Mouse (Mus musculus) kidney, embryonic 15.5 days (tissue): ENCODE results near the gene Gnb2. TPM values are rescaled to one million over a fixed set of nuclear protein-coding genes. Genes with fewer than 3 reads are reported as not detected.

Experiments
- ATAC-seq: fragments of 200-750 bp; cut with Nextera tagmentation; replicated peaks from 2 replicates; pipeline ENCODE4 v1.8.0; 2017; ENCODE audit warnings: moderate TSS enrichment; ENCODE audit not compliant: low FRiP score
- H3K27ac ChIP-seq: fragments of 300-500 bp; sonication (generic); 2 replicates; pipeline ENCODE4 v1.5.1; 2015; ENCODE audit warnings: mild to moderate bottlenecking, inconsistent platforms
- H3K27me3 ChIP-seq: fragments of 300-500 bp; sonication (generic); 2 replicates; pipeline ENCODE4 v1.6.1; 2015; ENCODE audit warnings: inconsistent platforms
- H3K36me3 ChIP-seq: fragments of 300-500 bp; sonication (generic); 2 replicates; pipeline ENCODE4 v1.6.1; 2015; ENCODE audit warnings: inconsistent platforms
- H3K4me1 ChIP-seq: fragments of 300-500 bp; sonication (generic); 2 replicates; pipeline ENCODE4 v1.6.1; 2015; ENCODE audit warnings: inconsistent platforms
- H3K4me2 ChIP-seq: fragments of 300-500 bp; sonication (generic); 2 replicates; pipeline ENCODE4 v1.6.1; 2015; ENCODE audit warnings: moderate library complexity, mild to moderate bottlenecking, inconsistent platforms
- H3K4me3 ChIP-seq: fragments of 300-500 bp; sonication (generic); replicated peaks from 2 replicates; pipeline ENCODE4 v1.5.1; 2015; ENCODE audit warnings: mild to moderate bottlenecking, inconsistent platforms
- H3K9ac ChIP-seq: fragments of 300-500 bp; sonication (generic); 2 replicates; pipeline ENCODE4 v1.6.1; 2015; ENCODE audit warnings: mild to moderate bottlenecking, inconsistent platforms
- H3K9me3 ChIP-seq: fragments of 300-500 bp; sonication (generic); replicated peaks from 2 replicates; pipeline ENCODE4 v1.6.1; 2016; ENCODE audit warnings: inconsistent platforms
- WGBS: fragments of 180-500 bp; shearing (Covaris S2); methylation state at CpG from one replicate; pipeline ENCODE4 v1.1.7; 2015; ENCODE audit warnings: mixed read lengths; 5-methylcytosine and 5-hydroxymethylcytosine counted together
- polyA plus RNA-seq: library from polyadenylated mRNA; unstranded; fragments of >200 nt; fragmentation: Nextera tagmentation; extraction: Ambion mirVana; gene quantifications from 2 replicates; pipeline ENCODE4 v1.2.1, GENCODE M21; 2015

The Gnb2 gene
- polyA plus RNA-seq, 1 experiment from 2014 or later = 337 TPM

- Histone ChIP-seq H3K27ac (no peak overlapping the region), H3K4me1 (peaks cover 56% of the 10 kb centered on the region), H3K36me3 (peaks cover 18% of the 10 kb centered on the region), H3K4me3 (no peak overlapping the region), H3K27me3 (no peaks in the 10 kb centered on the region), H3K9ac (no peak overlapping the region), H3K9me3 (no peaks in the 10 kb centered on the region), H3K4me2 (no peak overlapping the region)
- no peak; the same call in 1 of the 2 replicates for ATAC-seq
- 79% methylated on average over 11 of the region's 11 CpGs for WGBS
These were observed 20.2 kb downstream of the Gnb2 start for GRCm38 (mm10) chr5:137512847-137513794.

- Histone ChIP-seq H3K27ac (no peak overlapping the region), H3K9me3 (no peaks in the 10 kb centered on the region), H3K4me3 (peak overlapping the region; percentile 85), H3K36me3 (peaks cover 7% of the 10 kb centered on the region; the same call in 1 of the 2 replicates), H3K27me3 (no peaks in the 10 kb centered on the region), H3K9ac (peak overlapping the region; percentile 95; the same call in 1 of the 2 replicates), H3K4me2 (peak overlapping the region; percentile 80), H3K4me1 (peaks cover 56% of the 10 kb centered on the region)
- no peak for ATAC-seq
- WGBS = 50% methylated on average over 3 of the region's 3 CpGs
These were observed 21.6 kb downstream of the Gnb2 start for GRCm38 (mm10) chr5:137511706-137512105.

- Histone ChIP-seq H3K4me1 (peaks cover 48% of the 10 kb centered on the region), H3K9me3 (no peaks in the 10 kb centered on the region), H3K9ac (peak overlapping the region; percentile 95), H3K36me3 (peaks cover 7% of the 10 kb centered on the region; the same call in 1 of the 2 replicates), H3K27ac (peak overlapping the region; percentile 84), H3K4me2 (peak overlapping the region; percentile 80), H3K27me3 (no peaks in the 10 kb centered on the region), H3K4me3 (peak overlapping the region; percentile 85)
- peak; percentile 40 for ATAC-seq
- WGBS = under 1% methylated on average over 41 of the region's 83 CpGs
These were observed 22.5 kb downstream of the Gnb2 start for GRCm38 (mm10) chr5:137510573-137511390.

DNA sequence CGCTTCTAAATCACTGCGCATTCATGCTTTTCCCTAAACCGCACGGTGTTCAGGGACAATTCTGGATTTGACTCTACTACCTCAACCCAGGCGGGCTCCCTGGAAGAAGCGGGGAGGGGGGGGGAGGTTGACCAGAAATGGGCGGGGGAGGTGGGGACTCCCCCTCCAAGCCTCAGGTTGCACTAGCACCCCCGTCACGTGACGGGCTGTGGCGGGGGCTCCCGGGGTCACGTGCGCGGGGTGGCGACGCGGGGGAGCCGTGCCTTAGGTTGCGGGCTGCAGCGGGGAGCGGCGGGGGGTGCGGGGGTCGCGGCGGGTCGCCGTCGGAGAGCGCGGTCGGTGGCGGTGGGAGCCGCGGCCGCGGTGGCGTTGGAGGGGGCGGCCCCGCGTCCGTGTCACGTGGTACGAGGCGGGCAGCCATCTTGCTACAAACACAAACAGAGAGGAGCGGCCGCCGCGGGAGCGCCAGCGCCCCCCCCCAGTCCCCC, 23.3 kb downstream of the Gnb2 start:
- ATAC-seq = peak; percentile 60
- 3% methylated on average over 33 of the region's 52 CpGs for WGBS
- H3K4me1 ChIP-seq = peaks cover 44% of the 10 kb centered on the region
- peak overlapping the region; percentile 95 for H3K9ac ChIP-seq
- peaks cover 7% of the 10 kb centered on the region; the same call in 1 of the 2 replicates for H3K36me3 ChIP-seq
- H3K4me2 ChIP-seq = peak overlapping the region; percentile 80
- no peaks in the 10 kb centered on the region for H3K9me3 ChIP-seq
- peak overlapping the region; percentile 85 for H3K4me3 ChIP-seq
- peak overlapping the region; percentile 84 for H3K27ac ChIP-seq
- no peaks in the 10 kb centered on the region for H3K27me3 ChIP-seq

DNA sequence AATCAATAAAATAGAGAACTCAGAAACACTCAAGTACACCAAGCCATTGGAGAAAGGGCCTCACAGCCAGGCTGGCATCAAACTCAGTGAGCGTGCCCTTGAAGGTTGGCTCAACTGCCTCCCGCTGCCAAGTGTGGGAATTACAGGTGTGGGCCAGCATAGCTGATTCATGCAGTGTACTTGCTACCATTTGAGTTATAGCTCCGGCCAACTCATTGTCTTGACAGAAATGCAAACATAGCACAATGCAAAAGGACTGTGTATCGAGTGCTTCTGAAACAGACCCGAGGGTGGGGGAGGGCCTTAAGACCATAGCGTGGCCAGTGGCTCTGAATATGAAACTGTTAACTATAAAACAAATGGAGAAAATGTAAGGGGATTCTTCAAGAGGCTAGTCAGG, 29.3 kb downstream of the Gnb2 start:
- peaks cover 15% of the 10 kb centered on the region for H3K36me3 ChIP-seq
- H3K4me2 ChIP-seq = no peak overlapping the region
- H3K4me1 ChIP-seq = peaks cover 17% of the 10 kb centered on the region
- H3K9me3 ChIP-seq = no peaks in the 10 kb centered on the region
- H3K4me3 ChIP-seq = no peak overlapping the region
- H3K27me3 ChIP-seq = no peaks in the 10 kb centered on the region
- H3K27ac ChIP-seq = no peak overlapping the region
- 78% methylated on average over 6 of the region's 6 CpGs for WGBS
- no peak for ATAC-seq
- no peak overlapping the region for H3K9ac ChIP-seq

- H3K9ac ChIP-seq = peak overlapping the region; percentile 56
- H3K9me3 ChIP-seq = no peaks in the 10 kb centered on the region
- peaks cover 15% of the 10 kb centered on the region for H3K36me3 ChIP-seq
- peaks cover 17% of the 10 kb centered on the region for H3K4me1 ChIP-seq
- ATAC-seq = peak; percentile 89
- peak overlapping the region; percentile 76 for H3K4me2 ChIP-seq
- peak overlapping the region; percentile 100 for H3K27ac ChIP-seq
- H3K27me3 ChIP-seq = no peaks in the 10 kb centered on the region
- peak overlapping the region; percentile 86 for H3K4me3 ChIP-seq
- WGBS = under 1% methylated on average over 30 of the region's 30 CpGs
These were observed 30.6 kb downstream of the Gnb2 start for GRCm38 (mm10) chr5:137502667-137503110.

GRCm38 (mm10) chr5:137501709-137502666, 31.3 kb downstream of the Gnb2 start, which contains the start of gene Pop7:
Pop7 (minus strand) TSS chr5:137502518.
- peak within 1 kb of the TSS; percentile 75 for H3K9ac ChIP-seq
- no peaks in the 10 kb centered on the region for H3K9me3 ChIP-seq
- H3K4me2 ChIP-seq = peak within 1 kb of the TSS; percentile 76
- H3K4me1 ChIP-seq = peaks cover 17% of the 10 kb centered on the region
- 1% methylated on average over 64 of the region's 64 CpGs for WGBS
- peak within 1 kb of the TSS; percentile 86 for H3K4me3 ChIP-seq
- H3K36me3 ChIP-seq = peaks cover 15% of the 10 kb centered on the region
- ATAC-seq = peak; percentile 95
- H3K27me3 ChIP-seq = no peaks in the 10 kb centered on the region
- peak within 1 kb of the TSS; percentile 100 for H3K27ac ChIP-seq

- WGBS = 90% methylated on average over 7 of the region's 7 CpGs
- H3K4me3 ChIP-seq = no peak overlapping the region
These were observed 33.1 kb downstream of the Gnb2 start for GRCm38 (mm10) chr5:137500186-137500585.

GRCm38 (mm10) chr5:137493831-137494230, 39.5 kb downstream of the Gnb2 start:
- Histone ChIP-seq H3K4me2 (no peak overlapping the region), H3K4me3 (no peak overlapping the region), H3K36me3 (no peaks in the 10 kb centered on the region), H3K4me1 (0 out of 2 replicates have a peak, but pooled peaks cover 3% of the 10 kb centered on the region), H3K9me3 (no peaks in the 10 kb centered on the region), H3K27ac (no peak overlapping the region), H3K9ac (no peak overlapping the region), H3K27me3 (no peaks in the 10 kb centered on the region)
- no peak for ATAC-seq
- WGBS = 50% methylated on average over 13 of the region's 13 CpGs

More at GRCm38 (mm10) chr5:137500186-137500585, 33.1 kb downstream of the Gnb2 start:
- H3K9me3 ChIP-seq = no peaks in the 10 kb centered on the region
- no peak for ATAC-seq
- no peak overlapping the region for H3K4me2 ChIP-seq
- H3K9ac ChIP-seq = no peak overlapping the region
- no peaks in the 10 kb centered on the region for H3K27me3 ChIP-seq
- peaks cover 15% of the 10 kb centered on the region for H3K36me3 ChIP-seq
- H3K4me1 ChIP-seq = peaks cover 17% of the 10 kb centered on the region
- H3K27ac ChIP-seq = no peak overlapping the region

- 46% methylated on average over 4 of the region's 4 CpGs for WGBS
- Histone ChIP-seq H3K4me1 (0 out of 2 replicates have a peak, but pooled peaks cover 3% of the 10 kb centered on the region), H3K27ac (no peak overlapping the region), H3K4me3 (no peak overlapping the region), H3K36me3 (no peaks in the 10 kb centered on the region), H3K9ac (no peak overlapping the region), H3K9me3 (no peaks in the 10 kb centered on the region), H3K27me3 (peaks cover 7% of the 10 kb centered on the region), H3K4me2 (no peak overlapping the region)
- ATAC-seq = no peak
These were observed 41.8 kb downstream of the Gnb2 start for GRCm38 (mm10) chr5:137491559-137491958.

DNA sequence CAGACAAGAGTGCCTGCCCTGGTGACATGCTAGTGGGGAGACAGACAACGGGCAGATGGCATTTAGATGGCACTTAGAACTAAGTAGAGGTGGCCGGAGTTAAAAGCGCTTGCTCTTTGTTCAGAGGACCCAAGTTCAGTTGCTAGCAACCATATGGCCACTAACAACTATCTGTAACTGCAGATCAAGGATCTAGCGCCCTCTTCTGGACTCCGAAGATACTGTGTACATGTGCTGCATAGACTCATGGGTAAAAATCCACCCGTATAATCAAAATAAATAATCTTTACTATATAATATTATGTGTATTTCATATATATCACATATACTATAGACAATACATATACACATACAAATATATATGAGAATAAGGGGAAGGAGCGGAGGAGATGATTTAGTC, 45.7 kb downstream of the Gnb2 start:
- no peak overlapping the region for H3K4me2 ChIP-seq
- no peaks in the 10 kb centered on the region for H3K36me3 ChIP-seq
- peaks cover 36% of the 10 kb centered on the region for H3K27me3 ChIP-seq
- peaks cover 24% of the 10 kb centered on the region for H3K4me1 ChIP-seq
- no peak overlapping the region for H3K27ac ChIP-seq
- ATAC-seq = no peak
- WGBS = 84% methylated on average over 7 of the region's 7 CpGs
- H3K9me3 ChIP-seq = no peaks in the 10 kb centered on the region
- no peak overlapping the region for H3K9ac ChIP-seq
- H3K4me3 ChIP-seq = no peak overlapping the region
